Mouse (Mus musculus): ENCODE results near the gene Mup21.
"Not testable (repeated sequence)": the region's sequence is repeated elsewhere in the genome, so short reads cannot be mapped to it uniquely, and the experiment has no call there.

- not testable (repeated sequence) for TF ChIP-seq CTCF (conservative IDR thresholded peaks at IDR 0.05; ENCODE audit: low read length); NANOG (IDR thresholded peaks at IDR 0.05; ENCODE audit: borderline replicate concordance, low read length)
These were observed 17.0 kb upstream of the Mup21 start for GRCm38 (mm10) chr4:62167636-62168035.
